Mouse (Mus musculus) adrenal gland, postnatal 4 days (tissue): ENCODE results near the gene Vwa1. TPM values are rescaled to one million over a fixed set of nuclear protein-coding genes. Genes with fewer than 3 reads are reported as not detected.

Source experiments
- microRNA-seq: library from miRNA; unstranded; fragments of <30 nt; microRNA quantifications from one replicate; pipeline ENCODE4 v1.2.0, GENCODE M21; 2021
- total RNA-seq, 2 experiments: library from RNA; stranded (reverse); gene quantifications; 2 replicates each; pipeline ENCODE4 v1.2.3; 2021

The Vwa1 gene
- total RNA-seq, 2 experiments from 2014 or later, result 5.7 to 7.4 TPM

Small RNA genes lying within 50 kb of the gene (microRNA-seq; reads per million reads assigned to microRNA genes)
- gene Gm27743, result not detected

Other genes starting within 250 kb of the Vwa1 start
- gene Nadk, start 212.3 kb downstream of the Vwa1 start, total RNA-seq, result 100 to 1,000 TPM; 147 to 160 TPM
- 10 to 100 TPM; 30.5 to 32.9 TPM for gene Slc35e2, start 173.3 kb downstream of the Vwa1 start, total RNA-seq
- gene Cdk11b, start 149.8 kb downstream of the Vwa1 start, total RNA-seq, result 10 to 100 TPM; 53.8 to 55.0 TPM
- not detected for gene Gm10563, start 129.3 kb downstream of the Vwa1 start, total RNA-seq
- gene Mmp23, start 121.3 kb downstream of the Vwa1 start, total RNA-seq, result 10 to 100 TPM; 18.8 to 25.4 TPM
- 10 to 100 TPM; 41.5 to 44.2 TPM for gene Mib2, start 105.5 kb downstream of the Vwa1 start, total RNA-seq
- 10 to 100 TPM; 54.6 to 60.4 TPM for gene Fndc10, start 80.4 kb downstream of the Vwa1 start, total RNA-seq
- 10 to 100 TPM; 88.9 to 96.2 TPM for gene Ssu72, start 69.9 kb downstream of the Vwa1 start, total RNA-seq
- gene Tmem240, start 39.9 kb downstream of the Vwa1 start, total RNA-seq, result 1 to 10 TPM; 1.5 to 2.2 TPM
- 100 to 1,000 TPM in 1 of 2 experiments, 10 to 100 TPM in 1; 99.1 to 102 TPM for gene Atad3a, start 13.6 kb downstream of the Vwa1 start, total RNA-seq
- under 1 TPM; 0.79 to 0.84 TPM for gene Tmem88b, start 11.2 kb upstream of the Vwa1 start, total RNA-seq
- gene Ankrd65, start 15.7 kb upstream of the Vwa1 start, total RNA-seq, result not detected
- 100 to 1,000 TPM; 110 to 122 TPM for gene Mrpl20, start 28.2 kb upstream of the Vwa1 start, total RNA-seq
- 100 to 1,000 TPM; 153 to 155 TPM for gene Ccnl2, start 37.8 kb upstream of the Vwa1 start, total RNA-seq
- 100 to 1,000 TPM; 123 to 129 TPM for gene Aurkaip1, start 56.6 kb upstream of the Vwa1 start, total RNA-seq
- gene Mxra8, start 65.0 kb upstream of the Vwa1 start, total RNA-seq, result 10 to 100 TPM; 86.3 to 93.5 TPM
- 10 to 100 TPM; 53.5 to 53.8 TPM for gene Dvl1, start 72.7 kb upstream of the Vwa1 start, total RNA-seq
- under 1 TPM; 0.85 to 0.92 TPM for gene Tas1r3, start 88.7 kb upstream of the Vwa1 start, total RNA-seq
- 10 to 100 TPM; 20.2 to 21.0 TPM for gene Cptp, start 94.7 kb upstream of the Vwa1 start, total RNA-seq
- gene Ints11, start 94.8 kb upstream of the Vwa1 start, total RNA-seq, result 10 to 100 TPM; 31.0 to 31.3 TPM
- gene Pusl1, start 117.1 kb upstream of the Vwa1 start, total RNA-seq, result 10 to 100 TPM; 42.9 to 49.0 TPM
- 10 to 100 TPM; 35.5 to 36.7 TPM for gene Acap3, start 117.1 kb upstream of the Vwa1 start, total RNA-seq
- 10 to 100 TPM; 91.9 to 94.1 TPM for gene Ube2j2, start 169.1 kb upstream of the Vwa1 start, total RNA-seq
- gene C1qtnf12, start 187.6 kb upstream of the Vwa1 start, total RNA-seq, result 10 to 100 TPM; 75.8 to 79.9 TPM
- gene B3galt6, start 218.0 kb upstream of the Vwa1 start, total RNA-seq, result 1 to 10 TPM; 7.2 to 7.7 TPM
- 100 to 1,000 TPM; 224 to 231 TPM for gene Sdf4, start 218.2 kb upstream of the Vwa1 start, total RNA-seq
- gene Tnfrsf4, start 239.1 kb upstream of the Vwa1 start, total RNA-seq, result 1 to 10 TPM; 2.9 to 3.4 TPM